Mouse (Mus musculus) liver, postnatal 0 days (tissue): ENCODE data around the gene Fkbp9. TPM values are rescaled to one million over a fixed set of nuclear protein-coding genes. Genes with fewer than 3 reads are reported as not detected.

Experiments used
- ATAC-seq: fragments of 200-750 bp; cut with Nextera tagmentation; 2 replicates; pipeline ENCODE4 v1.8.0; 2017; ENCODE audit warnings: mild to moderate bottlenecking, moderate library complexity
- DNase-seq: peaks from one replicate; pipeline ENCODE4 v3.0.0-alpha.2; 2016
- H3K27ac ChIP-seq: fragments of 300-500 bp; sonication (generic); 2 replicates; pipeline ENCODE4 v1.5.1; 2014; ENCODE audit warnings: antibody characterized with exemption, moderate library complexity, mild to moderate bottlenecking, low read depth
- H3K27me3 ChIP-seq: fragments of 300-500 bp; sonication (generic); 2 replicates; pipeline ENCODE4 v1.6.1; 2014; ENCODE audit warnings: low read length, control low read depth, mixed read lengths; ENCODE audit not compliant: insufficient read depth
- H3K36me3 ChIP-seq: fragments of 300-500 bp; sonication (generic); replicated peaks from 2 replicates; pipeline ENCODE4 v1.6.1; 2014; ENCODE audit warnings: mild to moderate bottlenecking, control low read depth, low read length, moderate library complexity, mixed read lengths; ENCODE audit not compliant: insufficient read depth
- H3K4me1 ChIP-seq: fragments of 300-500 bp; sonication (generic); 2 replicates; pipeline ENCODE4 v1.6.1; 2014; ENCODE audit warnings: antibody characterized with exemption, mild to moderate bottlenecking, control low read depth; ENCODE audit not compliant: insufficient read depth
- H3K4me2 ChIP-seq: fragments of 300-500 bp; sonication (generic); 2 replicates; pipeline ENCODE4 v1.6.1; 2014; ENCODE audit warnings: low read depth, mild to moderate bottlenecking, low read length, moderate library complexity, mixed read lengths
- H3K4me3 ChIP-seq: fragments of 300-500 bp; sonication (generic); 2 replicates; pipeline ENCODE4 v1.5.1; 2014; ENCODE audit warnings: low read depth, low read length
- H3K9ac ChIP-seq: fragments of 300-500 bp; sonication (generic); replicated peaks from 2 replicates; pipeline ENCODE4 v1.6.1; 2014; ENCODE audit warnings: mild to moderate bottlenecking, moderate library complexity
- H3K9me3 ChIP-seq: fragments of 300-500 bp; sonication (generic); 2 replicates; pipeline ENCODE4 v1.6.1; 2016; ENCODE audit warnings: mild to moderate bottlenecking, control low read depth, low read length, mixed read lengths
- CTCF ChIP-seq: sonication (generic); IDR thresholded peaks from 2 replicates; pipeline ENCODE4 v1.5.1; 2016; ENCODE audit warnings: antibody characterized with exemption, low read depth
- EP300 ChIP-seq: IDR thresholded peaks from 2 replicates; pipeline ENCODE4 v1.6.1; 2016; ENCODE audit warnings: antibody characterized with exemption, low read depth, mild to moderate bottlenecking
- WGBS: fragments of 180-500 bp; shearing (Covaris S2); extraction: QIAGEN DNeasy Blood & Tissue Kit; methylation state at CpG from one replicate; pipeline ENCODE4 v1.1.7; 2014; ENCODE audit not compliant: insufficient replicate concordance; 5-methylcytosine and 5-hydroxymethylcytosine counted together
- polyA plus RNA-seq: library from polyadenylated mRNA; unstranded; fragments of >200 nt; fragmentation: Nextera tagmentation; extraction: Ambion mirVana; gene quantifications from 2 replicates; pipeline ENCODE4 v1.2.1, GENCODE M21; 2015

The Fkbp9 gene
- polyA plus RNA-seq, 1 experiment from 2014 or later = 17.9 TPM

- 64% methylated on average over 2 of the region's 2 CpGs for WGBS
- Histone ChIP-seq H3K4me3 (no peak overlapping the region), H3K9me3 (no peaks in the 10 kb centered on the region), H3K36me3 (peaks cover 7% of the 10 kb centered on the region), H3K4me1 (peaks cover 64% of the 10 kb centered on the region), H3K4me2 (peak overlapping the region; percentile 1), H3K9ac (no peak overlapping the region), H3K27me3 (no peaks in the 10 kb centered on the region), H3K27ac (peak overlapping the region; percentile 35)
- ATAC-seq (no peak), DNase-seq (no peak)
- no peak for TF ChIP-seq CTCF
- TF ChIP-seq EP300 = peak; percentile 92
Observed at GRCm38 (mm10) chr6:56913092-56913858, 81.4 kb downstream of the Fkbp9 start.

- Histone ChIP-seq H3K4me1 (peaks cover 69% of the 10 kb centered on the region), H3K36me3 (peaks cover 7% of the 10 kb centered on the region; the same call in 1 of the 2 replicates), H3K4me2 (peak overlapping the region; percentile 71), H3K4me3 (peak overlapping the region; percentile 42; the same call in 1 of the 2 replicates), H3K27ac (0 out of 2 replicates have a peak overlapping the region, but pooled peaks have one; percentile 93), H3K27me3 (no peaks in the 10 kb centered on the region), H3K9me3 (no peaks in the 10 kb centered on the region), H3K9ac (0 out of 2 replicates have a peak overlapping the region, but pooled peaks have one; percentile 49)
- 53% methylated on average over 2 of the region's 2 CpGs for WGBS
- DNase-seq = no peak
- no peak for ATAC-seq
- TF ChIP-seq CTCF (no peak), EP300 (no peak)
Observed at GRCm38 (mm10) chr6:56916279-56916678, 84.4 kb downstream of the Fkbp9 start.

- no peaks in the 10 kb centered on the region for H3K27me3 ChIP-seq
- peak overlapping the region; percentile 49 for H3K9ac ChIP-seq
- peak overlapping the region; percentile 71 for H3K4me2 ChIP-seq
- ATAC-seq (peak; percentile 71), DNase-seq (peak; percentile 46)
- H3K4me1 ChIP-seq = peaks cover 63% of the 10 kb centered on the region
- 38% methylated on average over 12 of the region's 12 CpGs for WGBS
- H3K4me3 ChIP-seq = peak overlapping the region; percentile 42
- no peaks in the 10 kb centered on the region for H3K9me3 ChIP-seq
- peaks cover 7% of the 10 kb centered on the region; the same call in 1 of the 2 replicates for H3K36me3 ChIP-seq
- TF ChIP-seq CTCF (no peak), EP300 (peak; percentile 91)
- peak overlapping the region; percentile 93 for H3K27ac ChIP-seq
Observed at GRCm38 (mm10) chr6:56917578-56918368, 85.9 kb downstream of the Fkbp9 start.

GRCm38 (mm10) chr6:56919330-56920044, 87.6 kb downstream of the Fkbp9 start:
- TF ChIP-seq EP300 (peak; percentile 50; the same call in 1 of the 2 replicates), CTCF (no peak)
- 47% methylated on average over 7 of the region's 7 CpGs for WGBS
- peaks cover 54% of the 10 kb centered on the region for H3K4me1 ChIP-seq
- H3K9ac ChIP-seq = peak overlapping the region; percentile 83
- H3K36me3 ChIP-seq = peaks cover 7% of the 10 kb centered on the region; the same call in 1 of the 2 replicates
- peak overlapping the region; percentile 88 for H3K4me3 ChIP-seq
- H3K27me3 ChIP-seq = no peaks in the 10 kb centered on the region
- H3K9me3 ChIP-seq = no peaks in the 10 kb centered on the region
- ATAC-seq (no peak), DNase-seq (no peak)
- H3K4me2 ChIP-seq = peak overlapping the region; percentile 71
- peak overlapping the region; percentile 93 for H3K27ac ChIP-seq

- H3K9me3 ChIP-seq = no peaks in the 10 kb centered on the region
- H3K27me3 ChIP-seq = no peaks in the 10 kb centered on the region
- H3K4me2 ChIP-seq = peak overlapping the region; percentile 71
- H3K4me3 ChIP-seq = peak overlapping the region; percentile 88
- peaks cover 53% of the 10 kb centered on the region for H3K4me1 ChIP-seq
- ATAC-seq (peak; percentile 20), DNase-seq (peak; percentile 37)
- TF ChIP-seq EP300 (peak; percentile 95), CTCF (no peak)
- H3K9ac ChIP-seq = peak overlapping the region; percentile 83
- H3K27ac ChIP-seq = peak overlapping the region; percentile 93
- H3K36me3 ChIP-seq = peaks cover 2% of the 10 kb centered on the region; the same call in 1 of the 2 replicates
- 34% methylated on average over 12 of the region's 12 CpGs for WGBS
Observed at GRCm38 (mm10) chr6:56920222-56921092, 88.6 kb downstream of the Fkbp9 start.
